Mouse (Mus musculus): ENCODE results near the gene Ada. TPM values are rescaled to one million over a fixed set of nuclear protein-coding genes. Genes with fewer than 3 reads are reported as not detected.

Gene Ada
- total RNA-seq (2018; cell fraction: chromatin; rRNA removed), result 1 to 10 TPM in 13 of 26 experiments, under 1 TPM in 4, not detected in 9; 0.37 to 4.3 (median 2.0) TPM
- total RNA-seq (2018; cell fraction: cytosol; rRNA removed), result 1 to 10 TPM; 2.5 to 5.5 (median 3.4) TPM
- 1 to 10 TPM in 15 of 26 experiments, under 1 TPM in 8, not detected in 3; 0.60 to 4.1 (median 1.5) TPM for total RNA-seq (2018; cell fraction: nucleus; rRNA removed)
- polyA plus RNA-seq (2018), result 2.6 to 5.6 TPM (median 3.4 TPM) in 3 replicates

GRCm38 (mm10) chr2:163749647-163750611 lies at the start of gene Ada:
Ada (minus strand) TSS chr2:163750239.
- Histone ChIP-seq H3K27ac (no peak within 1 kb of the TSS), H3K36me3 (ENCODE audit: inconsistent target) (no peaks in the 10 kb centered on the region), H3K4me3 (ENCODE audit: inconsistent target) (peak within 1 kb of the TSS; percentile 37), H3K79me2 (ENCODE audit: inconsistent target) (no peaks in the 10 kb centered on the region)
- WGBS (ENCODE audit: missing documents), result 3% methylated on average over 50 of the region's 57 CpGs

GRCm38 (mm10) chr2:163798411-163798810 lies 48.4 kb upstream of the Ada start:
- WGBS (ENCODE audit: missing documents), result 94% methylated on average over 7 of the region's 7 CpGs
- H3K27ac ChIP-seq, result no peak overlapping the region
- no peaks in the 10 kb centered on the region for H3K79me2 ChIP-seq (ENCODE audit: inconsistent target)
- H3K36me3 ChIP-seq (ENCODE audit: inconsistent target), result no peaks in the 10 kb centered on the region
- no peak overlapping the region for H3K4me3 ChIP-seq (ENCODE audit: inconsistent target)

GRCm38 (mm10) chr2:163788484-163788883 lies 38.4 kb upstream of the Ada start:
- no peak overlapping the region for H3K4me3 ChIP-seq (ENCODE audit: inconsistent target)
- no peaks in the 10 kb centered on the region for H3K36me3 ChIP-seq (ENCODE audit: inconsistent target)
- H3K27ac ChIP-seq, result no peak overlapping the region
- WGBS (ENCODE audit: missing documents), result 57% methylated on average over 4 of the region's 4 CpGs
- H3K79me2 ChIP-seq (ENCODE audit: inconsistent target), result no peaks in the 10 kb centered on the region

GRCm38 (mm10) chr2:163787709-163788108 lies 37.7 kb upstream of the Ada start:
- no peaks in the 10 kb centered on the region for H3K79me2 ChIP-seq (ENCODE audit: inconsistent target)
- no peaks in the 10 kb centered on the region for H3K36me3 ChIP-seq (ENCODE audit: inconsistent target)
- no peak overlapping the region for H3K27ac ChIP-seq
- 47% methylated on average over 3 of the region's 3 CpGs for WGBS (ENCODE audit: missing documents)
- no peak overlapping the region for H3K4me3 ChIP-seq (ENCODE audit: inconsistent target)

GRCm38 (mm10) chr2:163787086-163787485 lies 37.0 kb upstream of the Ada start:
- Histone ChIP-seq H3K27ac (no peak overlapping the region), H3K4me3 (ENCODE audit: inconsistent target) (no peak overlapping the region), H3K79me2 (ENCODE audit: inconsistent target) (no peaks in the 10 kb centered on the region), H3K36me3 (ENCODE audit: inconsistent target) (no peaks in the 10 kb centered on the region)
- WGBS (ENCODE audit: missing documents), result 88% methylated on average over 6 of the region's 6 CpGs

- H3K36me3 ChIP-seq (ENCODE audit: inconsistent target), result no peaks in the 10 kb centered on the region
- no peak overlapping the region for H3K4me3 ChIP-seq (ENCODE audit: inconsistent target)
- no peaks in the 10 kb centered on the region for H3K79me2 ChIP-seq (ENCODE audit: inconsistent target)
- H3K27ac ChIP-seq, result no peak overlapping the region
- WGBS (ENCODE audit: missing documents), result 69% methylated on average over 4 of the region's 4 CpGs
These were observed 33.9 kb upstream of the Ada start for GRCm38 (mm10) chr2:163783901-163784300.

- no peaks in the 10 kb centered on the region for H3K79me2 ChIP-seq (ENCODE audit: inconsistent target)
- no peaks in the 10 kb centered on the region for H3K36me3 ChIP-seq (ENCODE audit: inconsistent target)
- H3K27ac ChIP-seq, result no peak overlapping the region
- WGBS (ENCODE audit: missing documents), result 91% methylated on average over 6 of the region's 6 CpGs
- no peak overlapping the region for H3K4me3 ChIP-seq (ENCODE audit: inconsistent target)
These were observed 33.3 kb upstream of the Ada start for GRCm38 (mm10) chr2:163783368-163783767.

- no peaks in the 10 kb centered on the region for H3K79me2 ChIP-seq (ENCODE audit: inconsistent target)
- no peak overlapping the region for H3K4me3 ChIP-seq (ENCODE audit: inconsistent target)
- H3K27ac ChIP-seq, result no peak overlapping the region
- H3K36me3 ChIP-seq (ENCODE audit: inconsistent target), result no peaks in the 10 kb centered on the region
- 93% methylated on average over 4 of the region's 4 CpGs for WGBS (ENCODE audit: missing documents)
These were observed 28.9 kb upstream of the Ada start for GRCm38 (mm10) chr2:163778896-163779295.

- H3K4me3 ChIP-seq (ENCODE audit: inconsistent target), result no peak overlapping the region
- WGBS (ENCODE audit: missing documents), result 79% methylated on average over 2 of the region's 2 CpGs
- no peaks in the 10 kb centered on the region for H3K79me2 ChIP-seq (ENCODE audit: inconsistent target)
- H3K36me3 ChIP-seq (ENCODE audit: inconsistent target), result no peaks in the 10 kb centered on the region
- H3K27ac ChIP-seq, result no peak overlapping the region
These were observed 27.0 kb upstream of the Ada start for GRCm38 (mm10) chr2:163777061-163777460.

GRCm38 (mm10) chr2:163776661-163777060 lies 26.6 kb upstream of the Ada start:
- 68% methylated on average over 13 of the region's 13 CpGs for WGBS (ENCODE audit: missing documents)
- no peaks in the 10 kb centered on the region for H3K36me3 ChIP-seq (ENCODE audit: inconsistent target)
- H3K79me2 ChIP-seq (ENCODE audit: inconsistent target), result no peaks in the 10 kb centered on the region
- H3K27ac ChIP-seq, result no peak overlapping the region
- H3K4me3 ChIP-seq (ENCODE audit: inconsistent target), result no peak overlapping the region

- Histone ChIP-seq H3K4me3 (ENCODE audit: inconsistent target) (no peak overlapping the region), H3K79me2 (ENCODE audit: inconsistent target) (no peaks in the 10 kb centered on the region), H3K36me3 (ENCODE audit: inconsistent target) (no peaks in the 10 kb centered on the region), H3K27ac (no peak overlapping the region)
- WGBS (ENCODE audit: missing documents), result 90% methylated on average over 8 of the region's 8 CpGs
These were observed 20.7 kb upstream of the Ada start for GRCm38 (mm10) chr2:163770731-163771130.

- Histone ChIP-seq H3K4me3 (ENCODE audit: inconsistent target) (no peak overlapping the region), H3K36me3 (ENCODE audit: inconsistent target) (no peaks in the 10 kb centered on the region), H3K27ac (no peak overlapping the region), H3K79me2 (ENCODE audit: inconsistent target) (no peaks in the 10 kb centered on the region)
- WGBS (ENCODE audit: missing documents), result 17% methylated on average over 1 of the region's 1 CpGs
These were observed 16.9 kb upstream of the Ada start for GRCm38 (mm10) chr2:163766890-163767289.

GRCm38 (mm10) chr2:163766261-163766660 lies 16.2 kb upstream of the Ada start:
- no peaks in the 10 kb centered on the region for H3K36me3 ChIP-seq (ENCODE audit: inconsistent target)
- no peak overlapping the region for H3K4me3 ChIP-seq (ENCODE audit: inconsistent target)
- H3K27ac ChIP-seq, result no peak overlapping the region
- no peaks in the 10 kb centered on the region for H3K79me2 ChIP-seq (ENCODE audit: inconsistent target)

GRCm38 (mm10) chr2:163761402-163761801 lies 11.4 kb upstream of the Ada start:
- no peak overlapping the region for H3K4me3 ChIP-seq (ENCODE audit: inconsistent target)
- WGBS (ENCODE audit: missing documents), result 22% methylated on average over 7 of the region's 7 CpGs
- no peaks in the 10 kb centered on the region for H3K79me2 ChIP-seq (ENCODE audit: inconsistent target)
- no peaks in the 10 kb centered on the region for H3K36me3 ChIP-seq (ENCODE audit: inconsistent target)
- H3K27ac ChIP-seq, result peak overlapping the region; percentile 27

GRCm38 (mm10) chr2:163760589-163760988 lies 10.6 kb upstream of the Ada start:
- Histone ChIP-seq H3K36me3 (ENCODE audit: inconsistent target) (no peaks in the 10 kb centered on the region), H3K27ac (no peak overlapping the region; the same call in 1 of the 2 replicates), H3K79me2 (ENCODE audit: inconsistent target) (no peaks in the 10 kb centered on the region), H3K4me3 (ENCODE audit: inconsistent target) (no peak overlapping the region)
- WGBS (ENCODE audit: missing documents), result 38% methylated on average over 6 of the region's 6 CpGs
